Mouse (Mus musculus) embryonic facial prominence, embryonic 12.5 days (tissue): ENCODE results near the gene Atf1. TPM values are rescaled to one million over a fixed set of nuclear protein-coding genes. Genes with fewer than 3 reads are reported as not detected.
"Not testable (repeated sequence)": the region's sequence is repeated elsewhere in the genome, so short reads cannot be mapped to it uniquely, and the experiment has no call there.

Experiments
- ATAC-seq: fragments of 200-750 bp; cut with Nextera tagmentation; 2 replicates; pipeline ENCODE4 v1.8.0; 2017; ENCODE audit not compliant: insufficient number of reproducible peaks, insufficient read depth, low FRiP score, low TSS enrichment
- H3K27ac ChIP-seq: fragments of 300-500 bp; sonication (generic); 2 replicates; pipeline ENCODE4 v1.5.1; 2016; ENCODE audit warnings: mild to moderate bottlenecking
- H3K27me3 ChIP-seq: fragments of 300-500 bp; sonication (generic); 2 replicates; pipeline ENCODE4 v1.6.1; 2016; ENCODE audit warnings: mild to moderate bottlenecking, moderate library complexity
- H3K36me3 ChIP-seq: fragments of 300-500 bp; sonication (generic); 2 replicates; pipeline ENCODE4 v1.6.1; 2016; ENCODE audit warnings: mild to moderate bottlenecking
- H3K4me1 ChIP-seq: fragments of 300-500 bp; sonication (generic); 2 replicates; pipeline ENCODE4 v1.6.1; 2016
- H3K4me2 ChIP-seq: fragments of 300-500 bp; sonication (generic); replicated peaks from 2 replicates; pipeline ENCODE4 v1.6.1; 2016; ENCODE audit warnings: mild to moderate bottlenecking, moderate library complexity
- H3K4me3 ChIP-seq: fragments of 300-500 bp; sonication (generic); 2 replicates; pipeline ENCODE4 v1.5.1; 2016; ENCODE audit warnings: mild to moderate bottlenecking
- H3K9ac ChIP-seq: fragments of 300-500 bp; sonication (generic); 2 replicates; pipeline ENCODE4 v1.6.1; 2016; ENCODE audit warnings: mild to moderate bottlenecking, moderate library complexity
- H3K9me3 ChIP-seq: fragments of 300-500 bp; sonication (generic); 2 replicates; pipeline ENCODE4 v1.6.1; 2016; ENCODE audit warnings: mild to moderate bottlenecking, moderate library complexity
- WGBS: fragments of 180-500 bp; shearing (Covaris S2); methylation state at CpG from one replicate; pipeline ENCODE4 v1.1.7; 2016; 5-methylcytosine and 5-hydroxymethylcytosine counted together
- polyA plus RNA-seq: library from polyadenylated mRNA; unstranded; fragments of >200 nt; fragmentation: Nextera tagmentation; extraction: Ambion mirVana; gene quantifications from 2 replicates; pipeline ENCODE4 v1.2.1, GENCODE M21; 2016

Gene Atf1
- polyA plus RNA-seq, 1 experiment from 2014 or later = 46.8 TPM

- 84% methylated on average over 6 of the region's 6 CpGs for WGBS
- H3K27me3 ChIP-seq = no peaks in the 10 kb centered on the region
- no peak for ATAC-seq
- H3K4me3 ChIP-seq = no peak overlapping the region
- H3K9me3 ChIP-seq = no peaks in the 10 kb centered on the region
- no peak overlapping the region for H3K27ac ChIP-seq
- H3K9ac ChIP-seq = no peak overlapping the region
- no peaks in the 10 kb centered on the region for H3K36me3 ChIP-seq
- H3K4me1 ChIP-seq = no peaks in the 10 kb centered on the region
- H3K4me2 ChIP-seq = no peak overlapping the region
These were observed 72.9 kb downstream of the Atf1 start for GRCm38 (mm10) chr15:100300499-100300898.

- Histone ChIP-seq H3K4me3 (no peak overlapping the region), H3K9me3 (no peaks in the 10 kb centered on the region), H3K27ac (no peak overlapping the region), H3K36me3 (no peaks in the 10 kb centered on the region), H3K4me2 (no peak overlapping the region), H3K27me3 (no peaks in the 10 kb centered on the region), H3K4me1 (no peaks in the 10 kb centered on the region), H3K9ac (no peak overlapping the region)
- 80% methylated on average over 15 of the region's 15 CpGs for WGBS
- ATAC-seq = no peak
These were observed 73.9 kb downstream of the Atf1 start for GRCm38 (mm10) chr15:100301556-100301955.

- Histone ChIP-seq H3K9me3 (no peaks in the 10 kb centered on the region), H3K36me3 (no peaks in the 10 kb centered on the region), H3K27me3 (no peaks in the 10 kb centered on the region), H3K4me2 (peak overlapping the region; percentile 68), H3K27ac (peak overlapping the region; percentile 81; the same call in 1 of the 2 replicates), H3K4me3 (no peak overlapping the region), H3K9ac (no peak overlapping the region), H3K4me1 (no peaks in the 10 kb centered on the region)
- ATAC-seq = no peak
- 57% methylated on average over 8 of the region's 8 CpGs for WGBS
These were observed 75.9 kb downstream of the Atf1 start for GRCm38 (mm10) chr15:100303428-100304018.

- Histone ChIP-seq H3K9ac (peak within 1 kb of the TSS; percentile 60), H3K4me1 (no peaks in the 10 kb centered on the region), H3K27me3 (no peaks in the 10 kb centered on the region), H3K4me3 (peak within 1 kb of the TSS; percentile 49), H3K9me3 (no peaks in the 10 kb centered on the region), H3K4me2 (peak within 1 kb of the TSS; percentile 68), H3K36me3 (no peaks in the 10 kb centered on the region), H3K27ac (peak within 1 kb of the TSS; percentile 81)
- WGBS = 3% methylated on average over 24 of the region's 30 CpGs
- ATAC-seq = peak; percentile 76; the same call in 1 of the 2 replicates
These were observed 76.7 kb downstream of the Atf1 start, which contains the start of gene Mettl7a1 for GRCm38 (mm10) chr15:100304019-100304991. TSS of gene Mettl7a1 (plus strand) at chr15:100304140.

GRCm38 (mm10) chr15:100306201-100306600, 78.6 kb downstream of the Atf1 start:
- Histone ChIP-seq H3K4me3 (no peak overlapping the region), H3K27ac (no peak overlapping the region)

GRCm38 (mm10) chr15:100307438-100308096, 79.9 kb downstream of the Atf1 start:
- not testable (repeated sequence) for H3K27ac ChIP-seq

More at GRCm38 (mm10) chr15:100306201-100306600, 78.6 kb downstream of the Atf1 start:
- Histone ChIP-seq H3K36me3 (no peaks in the 10 kb centered on the region), H3K27me3 (no peaks in the 10 kb centered on the region), H3K4me1 (no peaks in the 10 kb centered on the region), H3K4me2 (no peak overlapping the region), H3K9me3 (no peaks in the 10 kb centered on the region), H3K9ac (no peak overlapping the region)
- no peak for ATAC-seq
- WGBS = 72% methylated on average over 2 of the region's 2 CpGs

More at GRCm38 (mm10) chr15:100307438-100308096, 79.9 kb downstream of the Atf1 start:
- H3K9me3 ChIP-seq, H3K9ac ChIP-seq, H3K4me2 ChIP-seq, H3K4me1 ChIP-seq, H3K4me3 ChIP-seq, H3K36me3 ChIP-seq, H3K27me3 ChIP-seq: not testable (repeated sequence)
- ATAC-seq = peak; percentile 41; the same call in 1 of the 2 replicates
- 46% methylated on average over 11 of the region's 11 CpGs for WGBS

Other genes starting within 250 kb of the Atf1 start
- 15.0 and 17.2 TPM in 2 replicates for gene Dip2b, start 189.2 kb upstream of the Atf1 start, polyA plus RNA-seq
- not detected in 2 replicates for gene Tmprss12, start 53.0 kb downstream of the Atf1 start, polyA plus RNA-seq
- 5.0 and 5.1 TPM in 2 replicates for gene Mettl7a1, start 76.3 kb downstream of the Atf1 start, polyA plus RNA-seq
- 0.28 and 0.57 TPM in 2 replicates for gene Mettl7a3, start 107.1 kb downstream of the Atf1 start, polyA plus RNA-seq
- 0.26 TPM in 1 of 2 replicates, not detected in the other for gene Methig1, start 125.3 kb downstream of the Atf1 start, polyA plus RNA-seq
- gene Mettl7a2, start 125.4 kb downstream of the Atf1 start, polyA plus RNA-seq = not detected in 2 replicates
- not detected in 2 replicates for gene Higd1c, start 136.7 kb downstream of the Atf1 start, polyA plus RNA-seq
- gene Gm5475, start 194.3 kb downstream of the Atf1 start, polyA plus RNA-seq = 0.12 and 0.14 TPM in 2 replicates
- 22.3 and 23.0 TPM in 2 replicates for gene Slc11a2, start 197.3 kb downstream of the Atf1 start, polyA plus RNA-seq
- 35.3 and 37.3 TPM in 2 replicates for gene Letmd1, start 241.2 kb downstream of the Atf1 start, polyA plus RNA-seq